Mouse (Mus musculus) cerebellum, postnatal 4 days (tissue): ENCODE data around the gene Fezf1.

ENCODE experiments used
- DNase-seq, 2 experiments: peaks; one replicate each; pipeline ENCODE4 v3.0.0; 2022; ENCODE audit warnings: low spot score in 2 of 2, mixed read lengths in 1 of 2

The Fezf1 gene

GRCm38 (mm10) chr6:23247512-23248312 lies 450 bp downstream of the Fezf1 start:
- DNase-seq, result no peak

GRCm38 (mm10) chr6:23246790-23247511 lies 1.2 kb downstream of the Fezf1 start:
- DNase-seq, result no peak

GRCm38 (mm10) chr6:23246061-23246789 lies 1.9 kb downstream of the Fezf1 start:
- DNase-seq, result no peak

- DNase-seq, result no peak
Observed at GRCm38 (mm10) chr6:23245545-23246011, 2.6 kb downstream of the Fezf1 start.

GRCm38 (mm10) chr6:23245121-23245520 lies 3.0 kb downstream of the Fezf1 start:
- DNase-seq, result no peak

GRCm38 (mm10) chr6:23243821-23244760 lies 4.1 kb downstream of the Fezf1 start:
- DNase-seq, result no peak

GRCm38 (mm10) chr6:23211499-23211898 lies 36.7 kb downstream of the Fezf1 start:
- no peak for DNase-seq

- no peak for DNase-seq
Observed at GRCm38 (mm10) chr6:23207791-23208190, 40.4 kb downstream of the Fezf1 start.

GRCm38 (mm10) chr6:23202630-23203029 lies 45.5 kb downstream of the Fezf1 start:
- peak in 1 of 2 experiments; percentile 11 for DNase-seq
